Mouse (Mus musculus) megakaryocyte, embryonic 14.5 days (primary cell): ENCODE results near the gene Pmch.

Source experiments
- FLI1 ChIP-seq: IDR thresholded peaks from 2 replicates; pipeline ENCODE4 v1.6.1; 2012; ENCODE audit warnings: low read length, inconsistent platforms, mixed read lengths
- GATA1 ChIP-seq: IDR thresholded peaks from 3 replicates; pipeline ENCODE4 v1.6.1; 2012; ENCODE audit warnings: mixed read lengths, low read length, inconsistent platforms, borderline replicate concordance

- TF ChIP-seq GATA1 = no peak
- no peak for TF ChIP-seq FLI1
These were observed 46.6 kb upstream of the Pmch start for GRCm38 (mm10) chr10:88044297-88044696.
